Mouse (Mus musculus) brown adipose tissue, adult 24 weeks (tissue): Measurements from ENCODE around the gene Daxx. TPM values are rescaled to one million over a fixed set of nuclear protein-coding genes. Genes with fewer than 3 reads are reported as not detected.
"Not testable (repeated sequence)": the region's sequence is repeated elsewhere in the genome, so short reads cannot be mapped to it uniquely, and the experiment has no call there.

ENCODE experiments used
- H3K27ac ChIP-seq: fragments of 200-500 bp; replicated peaks from 2 replicates; pipeline ENCODE4 v1.5.1; 2012; ENCODE audit warnings: low read depth, mild to moderate bottlenecking, low read length
- H3K4me1 ChIP-seq: fragments of 200-500 bp; 2 replicates; pipeline ENCODE4 v1.6.1; 2012; ENCODE audit warnings: low read length, mixed read lengths; ENCODE audit not compliant: control insufficient read depth, insufficient read depth, insufficient read length
- H3K4me3 ChIP-seq: fragments of 200-500 bp; 2 replicates; pipeline ENCODE4 v1.5.1; 2012; ENCODE audit warnings: low read depth, mild to moderate bottlenecking, low read length, moderate library complexity; ENCODE audit not compliant: insufficient read depth
- polyA plus RNA-seq: library from polyadenylated mRNA; stranded (reverse); fragments of >200 nt; gene quantifications from 2 replicates; pipeline ENCODE4 v1.2.4, GENCODE M21; 2012; ENCODE audit not compliant: missing spikeins, insufficient read depth, insufficient read length

The Daxx gene
- polyA plus RNA-seq, 1 experiment: 13.6 TPM

- Histone ChIP-seq H3K27ac (peak overlapping the region; percentile 72), H3K4me1 (peaks cover 2% of the 10 kb centered on the region; the same call in 1 of the 2 replicates), H3K4me3 (no peak overlapping the region)
Measured at GRCm38 (mm10) chr17:33897114-33897794, 12.0 kb upstream of the Daxx start.

GRCm38 (mm10) chr17:33898193-33898592 lies 11.0 kb upstream of the Daxx start:
- H3K4me3 ChIP-seq, H3K4me1 ChIP-seq: not testable (repeated sequence)
- H3K27ac ChIP-seq: 0 out of 2 replicates have a peak overlapping the region, but pooled peaks have one; percentile 13

GRCm38 (mm10) chr17:33899642-33900041 lies 9.6 kb upstream of the Daxx start:
- Histone ChIP-seq H3K4me1 (peaks cover 2% of the 10 kb centered on the region; the same call in 1 of the 2 replicates), H3K27ac (peak overlapping the region; percentile 50)

GRCm38 (mm10) chr17:33900281-33900988 lies 8.8 kb upstream of the Daxx start:
- Histone ChIP-seq H3K4me3 (no peak overlapping the region), H3K27ac (peak overlapping the region; percentile 84), H3K4me1 (peaks cover 2% of the 10 kb centered on the region; the same call in 1 of the 2 replicates)

More at GRCm38 (mm10) chr17:33899642-33900041, 9.6 kb upstream of the Daxx start:
- no peak overlapping the region for H3K4me3 ChIP-seq

- peak overlapping the region; percentile 84 for H3K27ac ChIP-seq
- peaks cover 2% of the 10 kb centered on the region; the same call in 1 of the 2 replicates for H3K4me1 ChIP-seq
- no peak overlapping the region for H3K4me3 ChIP-seq
Measured at GRCm38 (mm10) chr17:33900989-33901314, 8.3 kb upstream of the Daxx start.

- Histone ChIP-seq H3K4me1 (peaks cover 2% of the 10 kb centered on the region; the same call in 1 of the 2 replicates), H3K27ac (peak overlapping the region; percentile 50), H3K4me3 (no peak overlapping the region)
Measured at GRCm38 (mm10) chr17:33901653-33902052, 7.6 kb upstream of the Daxx start.

- H3K4me1 ChIP-seq: peaks cover 2% of the 10 kb centered on the region; the same call in 1 of the 2 replicates
- peak overlapping the region; percentile 80 for H3K27ac ChIP-seq
- no peak overlapping the region for H3K4me3 ChIP-seq
Measured at GRCm38 (mm10) chr17:33902079-33902478, 7.1 kb upstream of the Daxx start.

GRCm38 (mm10) chr17:33902491-33902890 lies 6.7 kb upstream of the Daxx start:
- H3K4me1 ChIP-seq: peaks cover 2% of the 10 kb centered on the region; the same call in 1 of the 2 replicates
- H3K27ac ChIP-seq: 0 out of 2 replicates have a peak overlapping the region, but pooled peaks have one; percentile 53
- H3K4me3 ChIP-seq: no peak overlapping the region

GRCm38 (mm10) chr17:33903911-33904651 lies 5.1 kb upstream of the Daxx start:
- H3K4me3 ChIP-seq, H3K27ac ChIP-seq, H3K4me1 ChIP-seq: not testable (repeated sequence)

- H3K4me1 ChIP-seq, H3K27ac ChIP-seq, H3K4me3 ChIP-seq: not testable (repeated sequence)
Measured at GRCm38 (mm10) chr17:33904835-33905234, 4.4 kb upstream of the Daxx start, which contains the start of gene Platr17. Gene Platr17 (plus strand): TSS chr17:33905135.

GRCm38 (mm10) chr17:33908331-33909076 lies 710 bp upstream of the Daxx start:
- peak overlapping the region; percentile 73 for H3K4me3 ChIP-seq
- H3K4me1 ChIP-seq: 0 out of 2 replicates have a peak, but pooled peaks cover 3% of the 10 kb centered on the region
- H3K27ac ChIP-seq: 0 out of 2 replicates have a peak overlapping the region, but pooled peaks have one; percentile 4

- peak overlapping the region; percentile 82 for H3K4me3 ChIP-seq
- H3K4me1 ChIP-seq: 0 out of 2 replicates have a peak, but pooled peaks cover 3% of the 10 kb centered on the region
- H3K27ac ChIP-seq: peak overlapping the region; percentile 93
Measured at GRCm38 (mm10) chr17:33909869-33910250, 646 bp downstream of the Daxx start.

- Histone ChIP-seq H3K4me1 (0 out of 2 replicates have a peak, but pooled peaks cover 3% of the 10 kb centered on the region), H3K4me3 (peak overlapping the region; percentile 82), H3K27ac (peak overlapping the region; percentile 93)
Measured at GRCm38 (mm10) chr17:33910346-33911051, 1.3 kb downstream of the Daxx start.
